Mouse (Mus musculus): ENCODE measurements around the gene Acta1. TPM values are rescaled to one million over a fixed set of nuclear protein-coding genes. Genes with fewer than 3 reads are reported as not detected.

The Acta1 gene
- polyA plus RNA-seq, 1 experiment from 2014 or later = 411 TPM

GRCm38 (mm10) chr8:123858574-123858940 is 36.0 kb downstream of the Acta1 start:
- Histone ChIP-seq H3K4me1 (peaks cover 12% of the 10 kb centered on the region; the same call in 1 of the 2 replicates), H3K27me3 (peaks cover 32% of the 10 kb centered on the region), H3K9ac (peak overlapping the region; percentile 71), H3K4me3 (peak overlapping the region; percentile 77), H3K27ac (no peak overlapping the region), H3K36me3 (no peaks in the 10 kb centered on the region), H3K9me3 (peaks cover 4% of the 10 kb centered on the region; the same call in 1 of the 2 replicates), H3K4me2 (replicated peaks) (peak overlapping the region; percentile 94)
- WGBS = under 1% methylated on average over 17 of the region's 17 CpGs
- ATAC-seq (ENCODE audit: low FRiP score, low read depth) = 0 out of 2 replicates have a peak, but pooled peaks have one; percentile 4

GRCm38 (mm10) chr8:123857361-123857760 is 37.2 kb downstream of the Acta1 start:
- Histone ChIP-seq H3K27ac (no peak overlapping the region), H3K27me3 (peaks cover 20% of the 10 kb centered on the region), H3K4me3 (no peak overlapping the region), H3K36me3 (no peaks in the 10 kb centered on the region), H3K4me2 (replicated peaks) (no peak overlapping the region), H3K4me1 (peaks cover 12% of the 10 kb centered on the region; the same call in 1 of the 2 replicates), H3K9ac (no peak overlapping the region), H3K9me3 (peaks cover 4% of the 10 kb centered on the region; the same call in 1 of the 2 replicates)
- ATAC-seq (ENCODE audit: low FRiP score, low read depth) = no peak
- WGBS = 70% methylated on average over 3 of the region's 3 CpGs

GRCm38 (mm10) chr8:123854733-123855475 is 39.6 kb downstream of the Acta1 start:
- H3K4me1 ChIP-seq = peaks cover 12% of the 10 kb centered on the region; the same call in 1 of the 2 replicates
- H3K9me3 ChIP-seq = peaks cover 4% of the 10 kb centered on the region; the same call in 1 of the 2 replicates
- H3K36me3 ChIP-seq = no peaks in the 10 kb centered on the region
- no peak overlapping the region for H3K4me3 ChIP-seq
- H3K27me3 ChIP-seq = no peaks in the 10 kb centered on the region
- no peak overlapping the region for H3K9ac ChIP-seq
- no peak overlapping the region for H3K27ac ChIP-seq
- no peak for ATAC-seq (ENCODE audit: low FRiP score, low read depth)
- no peak overlapping the region for H3K4me2 ChIP-seq (replicated peaks)
- 83% methylated on average over 9 of the region's 9 CpGs for WGBS

GRCm38 (mm10) chr8:123854252-123854651 is 40.3 kb downstream of the Acta1 start:
- Histone ChIP-seq H3K27ac (no peak overlapping the region), H3K4me2 (replicated peaks) (no peak overlapping the region), H3K9ac (no peak overlapping the region), H3K4me1 (peaks cover 12% of the 10 kb centered on the region; the same call in 1 of the 2 replicates), H3K4me3 (no peak overlapping the region), H3K9me3 (peaks cover 4% of the 10 kb centered on the region; the same call in 1 of the 2 replicates), H3K36me3 (no peaks in the 10 kb centered on the region), H3K27me3 (no peaks in the 10 kb centered on the region)
- no peak for ATAC-seq (ENCODE audit: low FRiP score, low read depth)
- 90% methylated on average over 1 of the region's 1 CpGs for WGBS

- WGBS = 35% methylated on average over 5 of the region's 5 CpGs
- Histone ChIP-seq H3K36me3 (no peaks in the 10 kb centered on the region), H3K4me3 (no peak overlapping the region), H3K27me3 (no peaks in the 10 kb centered on the region), H3K4me1 (no peaks in the 10 kb centered on the region), H3K9me3 (peaks cover 4% of the 10 kb centered on the region; the same call in 1 of the 2 replicates), H3K9ac (no peak overlapping the region), H3K27ac (no peak overlapping the region), H3K4me2 (replicated peaks) (no peak overlapping the region)
- ATAC-seq (ENCODE audit: low FRiP score, low read depth) = no peak
Observed at GRCm38 (mm10) chr8:123851590-123851989, 43.0 kb downstream of the Acta1 start.

- Histone ChIP-seq H3K27me3 (no peaks in the 10 kb centered on the region), H3K36me3 (0 out of 2 replicates have a peak, but pooled peaks cover 3% of the 10 kb centered on the region), H3K27ac (no peak overlapping the region), H3K4me1 (no peaks in the 10 kb centered on the region), H3K4me2 (replicated peaks) (no peak overlapping the region), H3K4me3 (no peak overlapping the region), H3K9me3 (no peaks in the 10 kb centered on the region), H3K9ac (no peak overlapping the region)
- no peak for ATAC-seq (ENCODE audit: low FRiP score, low read depth)
- 78% methylated on average over 4 of the region's 4 CpGs for WGBS
Observed at GRCm38 (mm10) chr8:123849352-123849751, 45.2 kb downstream of the Acta1 start.

- no peak overlapping the region for H3K27ac ChIP-seq
- no peaks in the 10 kb centered on the region for H3K27me3 ChIP-seq
- no peak overlapping the region for H3K4me3 ChIP-seq
- H3K9ac ChIP-seq = no peak overlapping the region
- 61% methylated on average over 3 of the region's 3 CpGs for WGBS
- 0 out of 2 replicates have a peak, but pooled peaks cover 4% of the 10 kb centered on the region for H3K36me3 ChIP-seq
- H3K9me3 ChIP-seq = no peaks in the 10 kb centered on the region
- no peak overlapping the region for H3K4me2 ChIP-seq (replicated peaks)
- ATAC-seq (ENCODE audit: low FRiP score, low read depth) = no peak
- no peaks in the 10 kb centered on the region for H3K4me1 ChIP-seq
Observed at GRCm38 (mm10) chr8:123847546-123847945, 47.0 kb downstream of the Acta1 start.

GRCm38 (mm10) chr8:123846509-123846908 is 48.0 kb downstream of the Acta1 start:
- Histone ChIP-seq H3K4me1 (no peaks in the 10 kb centered on the region), H3K27ac (no peak overlapping the region), H3K9me3 (no peaks in the 10 kb centered on the region), H3K36me3 (peaks cover 9% of the 10 kb centered on the region; the same call in 1 of the 2 replicates), H3K9ac (no peak overlapping the region), H3K4me3 (no peak overlapping the region), H3K4me2 (replicated peaks) (no peak overlapping the region), H3K27me3 (no peaks in the 10 kb centered on the region)
- 89% methylated on average over 12 of the region's 12 CpGs for WGBS
- no peak for ATAC-seq (ENCODE audit: low FRiP score, low read depth)

GRCm38 (mm10) chr8:123845991-123846390 is 48.6 kb downstream of the Acta1 start:
- Histone ChIP-seq H3K4me1 (no peaks in the 10 kb centered on the region), H3K36me3 (peaks cover 13% of the 10 kb centered on the region), H3K9me3 (no peaks in the 10 kb centered on the region), H3K9ac (no peak overlapping the region), H3K4me3 (no peak overlapping the region), H3K27ac (no peak overlapping the region), H3K4me2 (replicated peaks) (no peak overlapping the region), H3K27me3 (no peaks in the 10 kb centered on the region)
- 91% methylated on average over 10 of the region's 10 CpGs for WGBS
- no peak for ATAC-seq (ENCODE audit: low FRiP score, low read depth)

GRCm38 (mm10) chr8:123845114-123845513 is 49.4 kb downstream of the Acta1 start:
- no peak overlapping the region for H3K4me2 ChIP-seq (replicated peaks)
- no peak for ATAC-seq (ENCODE audit: low FRiP score, low read depth)
- H3K36me3 ChIP-seq = peaks cover 18% of the 10 kb centered on the region
- 89% methylated on average over 13 of the region's 13 CpGs for WGBS
- no peak overlapping the region for H3K27ac ChIP-seq
- no peaks in the 10 kb centered on the region for H3K27me3 ChIP-seq
- no peaks in the 10 kb centered on the region for H3K4me1 ChIP-seq
- no peak overlapping the region for H3K9ac ChIP-seq
- H3K4me3 ChIP-seq = no peak overlapping the region
- no peaks in the 10 kb centered on the region for H3K9me3 ChIP-seq

- WGBS = 81% methylated on average over 7 of the region's 7 CpGs
- H3K27ac ChIP-seq = no peak overlapping the region
Observed at GRCm38 (mm10) chr8:123844341-123844740, 50.2 kb downstream of the Acta1 start.

GRCm38 (mm10) chr8:123842086-123842485 is 52.5 kb downstream of the Acta1 start:
- H3K27ac ChIP-seq = no peak overlapping the region
- H3K4me3 ChIP-seq = no peak overlapping the region
- 93% methylated on average over 12 of the region's 12 CpGs for WGBS
- no peak for ATAC-seq (ENCODE audit: low FRiP score, low read depth)
- H3K36me3 ChIP-seq = peaks cover 26% of the 10 kb centered on the region
- no peaks in the 10 kb centered on the region for H3K27me3 ChIP-seq
- no peaks in the 10 kb centered on the region for H3K9me3 ChIP-seq
- no peak overlapping the region for H3K9ac ChIP-seq
- H3K4me2 ChIP-seq (replicated peaks) = no peak overlapping the region
- no peaks in the 10 kb centered on the region for H3K4me1 ChIP-seq

More at GRCm38 (mm10) chr8:123844341-123844740, 50.2 kb downstream of the Acta1 start:
- Histone ChIP-seq H3K4me3 (no peak overlapping the region), H3K9ac (no peak overlapping the region), H3K36me3 (peaks cover 18% of the 10 kb centered on the region), H3K27me3 (no peaks in the 10 kb centered on the region), H3K9me3 (no peaks in the 10 kb centered on the region), H3K4me1 (no peaks in the 10 kb centered on the region), H3K4me2 (replicated peaks) (no peak overlapping the region)
- no peak for ATAC-seq (ENCODE audit: low FRiP score, low read depth)
